Mouse (Mus musculus): ENCODE measurements around the gene Zbtb41.
"Not testable (repeated sequence)": the region's sequence is repeated elsewhere in the genome, so short reads cannot be mapped to it uniquely, and the experiment has no call there.

Zbtb41 gene

DNA sequence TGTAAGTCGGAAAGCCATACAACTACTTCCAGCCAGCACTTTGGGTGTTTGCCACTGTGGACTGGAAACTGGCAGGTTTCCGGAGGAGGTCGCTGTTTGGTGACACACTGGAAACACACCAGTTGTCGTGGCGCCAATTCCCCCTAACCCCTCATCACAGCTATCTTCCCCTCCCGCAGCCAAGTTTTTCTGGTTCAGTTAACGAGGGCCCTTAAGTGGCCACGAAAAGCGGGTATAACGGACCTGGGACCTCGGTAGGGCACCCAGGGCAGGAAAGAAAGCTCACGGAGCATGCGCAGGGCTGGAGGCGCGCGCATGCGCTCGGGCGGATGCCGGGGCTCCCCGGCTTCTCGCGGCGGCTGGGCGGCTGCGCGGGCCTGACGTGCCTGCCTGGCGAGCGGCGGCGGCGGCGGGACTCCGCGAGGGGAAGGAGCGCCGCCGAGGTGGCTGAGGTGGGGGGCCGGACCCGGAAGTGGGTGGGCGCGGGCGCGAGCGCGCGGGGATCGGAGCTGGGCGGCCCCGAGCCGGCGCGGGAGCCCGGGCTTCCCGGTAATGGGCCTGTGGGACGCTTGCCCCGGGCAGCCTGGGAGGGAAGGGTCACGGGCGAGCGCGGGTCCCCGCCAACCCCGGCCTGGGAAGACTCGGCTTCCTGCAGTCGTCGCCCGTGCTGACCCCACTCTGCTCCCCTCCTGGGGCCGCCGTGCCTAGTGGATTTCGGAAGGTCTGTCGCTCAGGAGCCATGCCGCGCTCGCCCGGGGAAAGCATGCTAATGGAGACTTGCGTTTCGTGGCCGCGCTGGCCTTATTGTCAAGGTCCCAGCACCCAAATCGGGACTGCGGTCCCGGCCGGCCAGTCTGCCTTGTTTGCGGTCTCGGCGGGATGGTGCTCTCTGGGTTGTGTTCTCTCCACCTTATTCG is at the start of gene Zbtb41:
TSS of gene Zbtb41 (plus strand) at position 414 of the 917 bp plus-strand sequence.
- ATAC-seq (ENCODE audit: insufficient number of reproducible peaks, low FRiP score, low TSS enrichment) = peak; percentile 94

DNA sequence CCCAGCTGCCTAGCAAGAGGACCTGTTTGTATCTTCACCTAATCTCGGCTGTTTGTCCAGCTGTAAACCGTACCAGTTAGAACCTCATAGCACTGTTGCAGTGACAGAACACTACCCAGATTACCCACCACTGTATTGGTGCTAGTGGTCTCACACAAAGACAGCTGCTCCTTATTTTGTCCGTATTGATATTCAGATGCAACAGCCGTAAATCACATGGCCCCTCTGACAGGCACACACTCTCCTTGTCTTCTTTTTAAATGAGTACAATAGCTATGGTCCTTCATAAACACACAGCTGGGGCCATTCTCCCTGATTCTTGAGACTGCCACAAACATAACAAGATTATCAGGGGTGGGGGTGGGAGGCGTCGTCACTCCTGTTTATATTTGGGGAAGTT is 46.2 kb upstream of the Zbtb41 start:
- no peak for ATAC-seq (ENCODE audit: insufficient number of reproducible peaks, low FRiP score, low TSS enrichment)

DNA sequence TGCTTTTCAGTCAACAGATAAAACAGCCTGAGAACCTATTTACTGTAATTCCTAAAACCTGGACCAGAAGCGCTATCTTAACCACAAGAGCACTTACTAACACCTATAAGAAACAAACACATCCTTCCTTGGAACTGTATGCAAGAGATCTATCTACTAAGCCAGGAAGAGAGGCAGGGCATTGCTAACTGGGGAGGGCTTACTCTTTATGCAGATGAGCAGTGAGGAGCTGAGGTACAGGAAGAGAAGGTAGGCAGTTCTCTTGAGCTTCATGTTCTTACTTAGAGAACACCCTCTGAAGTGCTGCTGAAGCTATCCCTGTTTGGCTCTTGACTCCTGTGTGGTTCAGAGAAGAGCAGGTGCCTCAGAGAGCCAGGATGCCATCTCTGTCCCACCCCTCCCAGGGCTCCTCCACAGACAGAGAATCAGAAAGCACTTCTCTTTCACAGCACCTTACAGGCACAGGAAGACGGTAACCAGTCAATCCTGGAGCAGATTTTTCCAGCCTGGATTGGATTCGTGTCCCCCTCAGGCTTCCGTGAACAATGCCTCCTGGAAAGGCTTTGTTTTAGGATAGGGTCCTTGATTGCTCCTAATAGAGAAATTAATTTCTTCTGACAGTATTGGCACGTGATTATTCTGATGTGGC is 45.3 kb upstream of the Zbtb41 start, which contains the start of gene Crb1:
TSS of gene Crb1 (minus strand) at position 463 of the 649 bp plus-strand sequence.
- ATAC-seq (ENCODE audit: insufficient number of reproducible peaks, low FRiP score, low TSS enrichment) = peak; percentile 31; the same call in 1 of the 2 replicates

DNA sequence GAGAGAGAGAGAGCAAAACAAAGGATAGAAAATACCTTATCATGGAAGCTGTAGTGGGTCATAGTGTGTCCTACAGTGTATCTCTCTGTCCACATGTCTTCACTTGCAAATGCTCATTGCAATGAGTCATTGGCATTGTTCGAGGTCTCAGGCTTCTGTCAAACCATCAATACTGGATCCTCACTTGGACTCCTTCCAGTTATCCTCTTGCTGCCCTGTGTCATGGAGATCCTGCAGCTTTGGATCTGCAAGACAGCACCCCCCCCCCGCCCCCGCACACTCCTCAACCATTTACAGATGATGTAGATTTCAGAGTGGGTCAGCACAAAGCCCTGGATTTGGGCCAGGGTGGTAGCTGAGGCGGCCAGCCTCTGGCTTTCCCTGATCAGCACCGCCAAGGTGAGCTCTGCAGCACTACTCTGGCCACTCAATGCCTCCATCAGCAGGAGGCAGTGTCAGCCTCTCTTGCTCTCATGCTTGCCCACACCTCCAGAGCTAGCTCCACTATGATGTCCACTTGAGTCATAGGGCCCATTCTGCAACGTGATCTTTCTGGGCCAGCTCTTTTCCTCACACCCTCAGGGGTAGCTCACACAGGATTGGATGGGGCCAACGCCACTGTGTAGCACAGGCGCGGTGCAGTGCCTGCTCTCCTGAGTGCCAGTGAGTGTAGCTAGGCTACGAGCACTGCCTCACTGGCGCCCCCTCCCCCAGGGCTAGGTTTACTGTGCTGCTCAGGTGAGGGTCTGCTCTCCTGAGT is 43.0 kb upstream of the Zbtb41 start:
- 0 out of 2 replicates have a peak, but pooled peaks have one; percentile 40 for ATAC-seq (ENCODE audit: insufficient number of reproducible peaks, low FRiP score, low TSS enrichment)

DNA sequence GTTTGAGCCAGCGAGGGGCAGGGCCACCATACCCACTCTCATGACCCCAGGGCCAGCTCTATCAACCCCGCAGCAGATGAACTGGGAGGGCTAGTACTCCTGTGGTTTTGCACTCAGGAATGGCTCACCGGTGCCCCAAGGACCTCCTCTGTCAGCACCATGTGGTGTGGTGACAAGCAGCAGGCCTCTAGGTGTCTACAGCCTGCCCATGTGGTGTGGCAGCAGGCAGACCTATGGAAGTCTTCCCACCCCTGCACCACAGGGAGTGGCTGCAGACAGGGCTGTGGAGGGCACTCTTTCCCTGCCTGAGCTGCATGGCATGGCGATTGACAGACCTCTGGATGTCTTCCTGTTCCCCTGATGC is 42.5 kb upstream of the Zbtb41 start:
- ATAC-seq (ENCODE audit: insufficient number of reproducible peaks, low FRiP score, low TSS enrichment) = no peak

DNA sequence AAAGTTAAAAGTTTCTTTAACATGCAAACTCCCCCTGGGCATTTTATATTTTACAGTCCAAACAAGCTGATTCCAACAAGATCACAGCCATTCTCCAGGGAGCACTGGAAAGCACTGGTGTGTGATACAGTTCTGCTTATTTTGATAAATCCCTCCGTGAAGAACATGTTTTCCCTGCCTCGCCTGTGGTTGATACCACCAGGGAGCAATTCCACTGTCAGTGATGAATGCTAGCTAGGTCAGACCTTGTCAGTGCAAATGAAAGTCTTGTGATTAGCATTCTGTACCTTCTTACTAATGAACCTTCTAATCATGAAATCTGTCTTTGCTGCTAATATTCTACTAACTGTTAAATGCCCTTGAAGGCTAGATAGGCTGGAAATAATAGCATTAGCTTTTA is 30.3 kb upstream of the Zbtb41 start:
- ATAC-seq (ENCODE audit: insufficient number of reproducible peaks, low FRiP score, low TSS enrichment) = no peak

DNA sequence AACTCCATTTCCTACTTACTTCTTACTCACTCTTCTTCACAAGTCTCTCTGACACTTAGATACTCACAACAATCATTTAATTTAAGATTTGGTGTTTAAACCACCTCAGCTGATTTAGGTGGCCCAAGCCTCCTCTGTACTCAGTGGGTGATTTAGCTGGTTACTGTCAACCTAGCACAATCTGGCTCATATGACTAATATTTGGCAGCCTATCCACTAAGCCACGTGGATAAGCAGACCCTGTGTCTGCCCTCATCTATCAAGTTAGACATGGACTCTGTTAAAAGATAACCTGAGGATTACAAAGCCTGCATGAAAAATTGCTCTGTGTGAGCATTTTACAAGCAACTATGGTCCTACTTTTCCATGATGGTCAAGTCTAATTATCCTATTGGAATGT is 25.5 kb upstream of the Zbtb41 start:
- ATAC-seq (ENCODE audit: insufficient number of reproducible peaks, low FRiP score, low TSS enrichment) = no peak

DNA sequence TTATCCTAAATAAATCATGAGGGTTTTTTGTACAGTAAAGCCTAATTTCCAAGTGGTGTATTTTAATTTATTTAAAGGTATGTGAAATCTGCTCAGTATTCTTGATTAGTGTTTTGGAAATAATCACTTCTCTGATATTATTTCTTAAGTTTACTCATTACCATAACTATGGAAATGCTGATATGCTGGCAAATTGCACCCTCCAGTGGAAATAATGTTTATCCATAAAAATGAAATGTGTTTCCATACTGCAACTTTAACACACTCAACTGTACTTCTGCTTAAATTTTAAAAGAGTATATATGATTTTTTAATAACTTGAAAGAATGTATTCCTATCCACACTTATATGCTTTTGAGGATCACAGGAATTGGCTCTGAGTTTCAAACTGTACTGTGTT is 16.3 kb upstream of the Zbtb41 start:
- ATAC-seq (ENCODE audit: insufficient number of reproducible peaks, low FRiP score, low TSS enrichment) = no peak

DNA sequence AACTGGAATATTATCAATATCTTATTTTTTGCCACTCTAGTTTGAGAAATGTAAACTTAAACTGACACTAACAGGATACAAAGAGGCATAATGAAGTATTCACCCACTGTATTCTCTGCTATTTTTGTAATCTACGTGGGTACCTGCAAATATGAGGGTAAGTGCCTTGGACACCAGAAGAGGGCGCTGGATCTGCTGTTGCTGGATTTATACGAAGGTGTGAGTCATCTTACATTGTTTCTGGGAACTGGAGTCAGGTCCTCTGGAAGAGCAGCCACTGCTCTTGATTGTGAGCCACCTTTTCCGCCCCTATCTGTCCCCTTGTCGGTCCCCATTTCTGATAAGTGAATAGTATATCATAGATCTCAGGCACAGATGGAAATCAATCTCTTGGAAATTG is 14.4 kb upstream of the Zbtb41 start:
- no peak for ATAC-seq (ENCODE audit: insufficient number of reproducible peaks, low FRiP score, low TSS enrichment)

DNA sequence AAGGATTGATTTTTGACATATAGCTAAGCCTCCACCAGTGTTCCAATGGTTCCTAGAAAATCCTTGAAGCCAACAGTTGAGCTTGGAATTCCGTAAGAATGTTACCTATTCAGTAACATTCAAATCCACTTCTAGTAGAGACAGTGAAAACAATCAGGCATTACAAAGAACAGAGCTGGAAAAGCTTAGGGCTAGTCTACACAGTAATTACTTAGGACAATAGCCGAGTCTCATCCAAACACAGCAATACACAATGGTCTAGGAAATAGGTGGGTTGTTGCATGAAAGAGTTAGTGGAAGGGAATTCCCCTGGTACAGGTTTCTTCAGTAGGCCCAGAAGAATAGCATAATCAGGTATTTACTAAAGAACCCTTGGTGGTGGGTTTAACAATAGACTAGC is 9.7 kb upstream of the Zbtb41 start:
- ATAC-seq (ENCODE audit: insufficient number of reproducible peaks, low FRiP score, low TSS enrichment) = not testable (repeated sequence)

DNA sequence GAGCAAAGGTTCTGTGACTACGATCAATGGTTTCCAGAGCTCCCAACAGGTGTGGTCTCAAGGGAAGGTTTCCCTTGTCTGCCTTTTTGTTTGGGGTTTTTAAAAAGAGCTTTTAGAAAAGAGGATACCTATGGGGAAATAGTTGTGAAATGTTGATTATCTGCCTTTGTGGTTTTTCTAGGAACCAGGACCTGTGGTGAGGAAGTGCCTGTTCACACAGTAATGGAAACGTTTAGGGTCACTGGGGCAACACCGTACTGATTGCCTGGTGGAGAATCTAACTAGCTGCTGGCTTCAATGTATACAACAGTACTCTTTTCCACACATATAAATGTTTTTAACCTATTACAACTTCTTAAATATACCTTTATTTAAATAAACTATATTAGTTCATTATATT is 8.6 kb upstream of the Zbtb41 start:
- ATAC-seq (ENCODE audit: insufficient number of reproducible peaks, low FRiP score, low TSS enrichment) = no peak

DNA sequence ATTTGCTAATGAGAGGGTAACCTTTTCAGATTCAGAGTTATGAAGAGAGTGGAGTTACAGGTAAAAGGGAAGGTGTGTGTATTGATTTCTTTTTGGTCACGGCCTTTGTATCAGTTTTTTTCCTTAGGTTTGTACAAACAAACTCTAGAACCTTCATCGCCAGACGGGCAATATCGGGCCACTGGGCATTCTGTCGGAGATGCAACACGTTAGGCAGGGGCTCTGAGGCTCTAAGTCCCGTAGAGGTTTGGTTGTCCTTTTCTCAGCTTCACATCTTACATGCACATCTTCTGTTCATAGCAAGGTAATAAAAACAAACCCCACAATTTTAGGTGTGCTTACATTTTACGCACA is 590 bp upstream of the Zbtb41 start:
- ATAC-seq (ENCODE audit: insufficient number of reproducible peaks, low FRiP score, low TSS enrichment) = peak; percentile 26

DNA sequence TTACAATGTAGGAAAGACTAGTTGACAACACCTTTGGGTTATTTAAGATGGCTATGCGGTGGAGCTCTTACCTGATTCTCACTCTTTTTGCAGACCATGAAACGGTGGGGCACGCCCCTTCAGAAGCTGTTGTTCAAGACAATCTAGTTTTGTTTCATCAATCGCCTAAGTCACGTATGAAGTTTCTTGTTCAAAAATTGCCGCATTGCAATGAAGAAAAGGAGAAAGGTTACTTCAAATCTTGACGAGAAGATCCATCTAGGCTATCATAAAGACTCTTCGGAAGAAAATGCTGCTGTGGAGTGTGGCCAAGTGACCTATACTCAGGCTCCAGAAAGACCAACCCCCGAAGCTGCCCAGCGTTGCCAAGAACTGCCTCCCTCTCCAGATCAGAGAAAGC is 853 bp downstream of the Zbtb41 start:
- no peak for ATAC-seq (ENCODE audit: insufficient number of reproducible peaks, low FRiP score, low TSS enrichment)

DNA sequence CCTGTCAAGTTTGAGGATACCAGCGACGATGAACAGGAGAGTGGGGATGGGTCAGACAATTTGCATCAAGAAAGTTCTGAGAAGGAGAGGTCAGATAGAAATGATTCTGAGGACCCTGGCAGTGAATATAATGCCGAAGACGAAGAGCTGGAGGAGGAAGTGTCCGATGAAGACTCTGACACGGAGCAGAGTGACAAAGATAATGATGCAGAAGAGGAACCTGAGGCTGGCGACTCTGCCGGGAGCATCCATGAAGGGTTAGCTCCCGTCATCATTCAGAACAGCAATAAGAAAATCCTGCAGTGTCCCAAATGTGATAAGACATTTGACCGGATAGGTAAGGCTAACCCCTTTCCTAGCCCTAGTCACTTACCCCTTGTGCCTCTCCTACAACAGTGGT is 1.8 kb downstream of the Zbtb41 start:
- ATAC-seq (ENCODE audit: insufficient number of reproducible peaks, low FRiP score, low TSS enrichment) = no peak

DNA sequence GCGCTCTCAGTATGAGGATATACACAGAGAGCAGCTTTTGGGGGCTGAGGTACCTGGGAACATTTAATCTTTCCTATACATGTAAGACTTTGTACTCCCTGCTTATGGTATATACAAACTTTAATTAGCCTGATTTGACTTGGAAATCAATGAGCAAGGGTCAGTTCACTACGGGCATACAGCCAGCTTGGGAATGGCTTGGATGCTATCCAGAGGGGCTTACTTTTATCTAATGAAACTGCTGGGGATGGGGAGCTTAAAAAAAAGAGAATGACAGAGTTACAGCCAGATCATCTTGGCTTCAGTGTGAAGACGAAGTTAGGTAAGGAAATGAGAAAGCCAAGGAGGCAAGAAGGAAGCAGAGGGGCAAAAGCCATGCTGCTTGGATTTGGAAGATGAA is 2.9 kb downstream of the Zbtb41 start:
- ATAC-seq (ENCODE audit: insufficient number of reproducible peaks, low FRiP score, low TSS enrichment) = no peak

DNA sequence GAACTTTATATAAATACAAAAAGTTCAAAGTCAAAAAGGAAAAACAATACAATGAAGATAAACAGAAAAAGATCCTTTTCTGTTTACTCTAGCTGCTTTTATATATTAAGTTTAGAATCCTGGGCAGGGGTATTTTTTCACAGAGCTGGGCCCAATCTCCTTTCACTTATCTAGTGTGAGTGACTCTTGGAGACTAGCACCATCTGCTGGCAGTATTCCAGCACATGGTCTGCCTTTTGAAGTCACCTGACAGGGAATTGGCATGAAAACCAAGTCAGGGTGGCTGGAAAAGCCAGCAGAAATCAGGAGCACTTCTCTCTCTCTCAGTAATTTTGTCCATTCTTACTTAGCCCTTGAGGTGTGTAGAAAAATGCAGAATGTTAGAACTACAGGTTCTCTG is 16.3 kb downstream of the Zbtb41 start:
- no peak for ATAC-seq (ENCODE audit: insufficient number of reproducible peaks, low FRiP score, low TSS enrichment)

DNA sequence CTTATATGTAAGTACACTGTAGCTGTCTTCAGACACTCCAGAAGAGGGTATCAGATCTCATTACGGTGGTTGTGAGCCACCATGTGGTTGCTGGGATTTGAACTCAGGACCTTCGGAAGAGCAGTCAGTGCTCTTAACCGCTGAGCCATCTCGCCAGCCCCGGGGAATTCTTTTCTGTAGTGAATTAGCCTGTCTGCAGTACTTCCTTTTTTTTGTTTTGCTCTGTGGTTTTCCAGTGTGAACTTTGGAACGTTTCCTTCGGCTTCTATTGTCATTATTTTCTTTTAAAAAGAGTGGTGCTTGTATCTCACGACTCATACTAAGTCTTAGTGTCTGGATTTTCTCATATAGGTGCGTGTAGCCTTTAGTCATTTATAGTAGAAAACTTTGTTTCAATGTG is 21.0 kb downstream of the Zbtb41 start:
- ATAC-seq (ENCODE audit: insufficient number of reproducible peaks, low FRiP score, low TSS enrichment) = not testable (repeated sequence)

DNA sequence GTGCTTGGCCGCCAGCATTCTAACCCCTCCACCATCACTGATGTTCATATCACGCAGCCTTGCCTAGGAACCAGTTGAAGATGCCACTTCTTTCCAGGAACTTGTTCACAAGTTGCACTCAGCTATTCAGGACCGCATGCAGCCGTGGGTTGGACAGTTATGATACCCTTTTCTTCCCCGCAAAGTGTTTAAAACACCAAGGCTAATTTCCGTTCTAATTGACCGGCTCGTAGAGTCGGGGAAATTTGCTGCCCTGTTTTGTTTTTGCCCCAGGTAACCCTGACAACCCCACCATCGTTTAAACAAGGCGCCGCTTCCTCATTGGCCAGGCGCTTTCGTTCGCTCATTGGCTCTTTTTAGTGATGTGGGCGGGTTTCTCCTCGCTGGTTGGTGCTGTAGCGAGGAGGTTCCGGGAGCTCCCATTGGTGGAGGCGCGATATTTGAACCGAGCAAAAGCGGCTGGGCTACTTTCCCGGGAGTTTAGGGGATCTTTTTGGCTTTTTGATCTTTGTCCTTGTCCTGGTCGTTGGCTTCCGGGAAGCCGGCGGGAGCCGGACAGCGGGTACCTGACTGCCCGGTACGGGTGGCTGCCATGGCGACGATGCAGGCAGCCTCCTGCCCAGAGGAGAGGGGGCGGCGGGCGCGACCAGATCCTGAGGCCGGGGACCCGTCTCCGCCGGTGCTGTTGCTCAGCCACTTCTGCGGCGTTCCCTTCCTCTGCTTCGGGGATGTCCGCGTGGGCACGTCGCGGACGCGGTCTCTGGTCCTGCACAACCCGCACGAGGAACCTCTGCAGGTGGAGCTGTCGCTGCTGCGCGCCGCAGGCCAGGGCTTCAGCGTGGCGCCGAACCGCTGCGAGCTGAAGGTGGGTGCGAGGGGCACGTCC is 32.5 kb downstream of the Zbtb41 start, which contains the start of gene Aspm:
TSS of gene Aspm (plus strand) at position 433 of the 886 bp plus-strand sequence.
- ATAC-seq (ENCODE audit: insufficient number of reproducible peaks, low FRiP score, low TSS enrichment) = peak; percentile 100

DNA sequence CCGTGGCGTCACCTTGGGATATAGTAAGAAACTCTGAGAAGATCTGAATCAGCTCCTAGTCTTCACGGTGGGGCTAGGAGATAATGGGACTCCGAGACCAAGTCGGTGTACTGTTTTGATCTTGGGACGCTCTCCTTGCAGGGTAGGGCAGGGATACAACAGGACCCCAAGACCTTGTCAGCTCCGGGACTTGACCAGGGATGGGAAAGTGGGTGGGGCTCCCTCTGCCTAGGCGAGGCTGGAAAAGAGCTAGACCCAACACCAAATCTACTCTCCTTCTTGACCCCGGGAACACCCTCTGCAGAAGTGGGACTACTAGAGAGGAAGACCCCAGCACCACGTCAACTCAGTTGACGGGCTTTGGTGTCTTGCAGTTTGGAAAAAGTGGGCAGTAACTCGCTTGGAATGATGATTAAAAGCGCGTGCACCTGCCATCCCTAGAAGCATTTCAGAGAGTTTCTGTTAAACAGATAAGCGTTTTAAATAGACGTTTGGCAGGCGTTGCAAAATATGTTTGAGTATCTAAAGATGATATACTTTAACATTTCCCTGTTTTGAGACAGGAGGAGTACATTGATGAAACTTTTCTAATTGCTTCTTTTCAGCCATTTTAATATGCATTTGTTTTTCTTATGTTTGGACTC is 33.3 kb downstream of the Zbtb41 start:
- peak; percentile 41 for ATAC-seq (ENCODE audit: insufficient number of reproducible peaks, low FRiP score, low TSS enrichment)

All from cerebellum, adult (tissue).